Mouse (Mus musculus) liver, embryonic 12.5 days (tissue): ENCODE measurements around the gene Nrros. TPM values are rescaled to one million over a fixed set of nuclear protein-coding genes. Genes with fewer than 3 reads are reported as not detected.
A peak's percentile ranks its signal among the peaks of the same experiment; 100 is the strongest.

ENCODE experiments used
- ATAC-seq: fragments of 200-750 bp; cut with Nextera tagmentation; 2 replicates; pipeline ENCODE4 v1.8.0; 2017; ENCODE audit warnings: moderate number of reproducible peaks, mild to moderate bottlenecking, moderate library complexity
- H3K27ac ChIP-seq: fragments of 300-500 bp; sonication (generic); 2 replicates; pipeline ENCODE4 v1.5.1; 2016; ENCODE audit warnings: mild to moderate bottlenecking
- H3K27me3 ChIP-seq: fragments of 300-500 bp; sonication (generic); replicated peaks from 2 replicates; pipeline ENCODE4 v1.6.1; 2016; ENCODE audit warnings: mild to moderate bottlenecking, moderate library complexity
- H3K36me3 ChIP-seq: fragments of 300-500 bp; sonication (generic); 2 replicates; pipeline ENCODE4 v1.6.1; 2016; ENCODE audit warnings: mild to moderate bottlenecking, moderate library complexity
- H3K4me1 ChIP-seq: fragments of 300-500 bp; sonication (generic); 2 replicates; pipeline ENCODE4 v1.6.1; 2016
- H3K4me2 ChIP-seq: fragments of 300-500 bp; sonication (generic); 2 replicates; pipeline ENCODE4 v1.6.1; 2016; ENCODE audit warnings: mild to moderate bottlenecking, moderate library complexity
- H3K4me3 ChIP-seq: fragments of 300-500 bp; sonication (generic); 2 replicates; pipeline ENCODE4 v1.5.1; 2016; ENCODE audit warnings: mild to moderate bottlenecking, moderate library complexity
- H3K9ac ChIP-seq: fragments of 300-500 bp; sonication (generic); 2 replicates; pipeline ENCODE4 v1.6.1; 2016; ENCODE audit warnings: mild to moderate bottlenecking, moderate library complexity
- H3K9me3 ChIP-seq: fragments of 300-500 bp; sonication (generic); replicated peaks from 2 replicates; pipeline ENCODE4 v1.6.1; 2016; ENCODE audit warnings: mild to moderate bottlenecking, moderate library complexity
- WGBS: fragments of 180-500 bp; shearing (Covaris S2); methylation state at CpG from one replicate; pipeline ENCODE4 v1.1.7; 2016; ENCODE audit not compliant: insufficient replicate concordance; 5-methylcytosine and 5-hydroxymethylcytosine counted together
- polyA plus RNA-seq: library from polyadenylated mRNA; unstranded; fragments of >200 nt; fragmentation: Nextera tagmentation; extraction: Ambion mirVana; gene quantifications from 2 replicates; pipeline ENCODE4 v1.2.1, GENCODE M21; 2016

The Nrros gene
- polyA plus RNA-seq, 1 experiment from 2014 or later: 29.9 TPM

DNA sequence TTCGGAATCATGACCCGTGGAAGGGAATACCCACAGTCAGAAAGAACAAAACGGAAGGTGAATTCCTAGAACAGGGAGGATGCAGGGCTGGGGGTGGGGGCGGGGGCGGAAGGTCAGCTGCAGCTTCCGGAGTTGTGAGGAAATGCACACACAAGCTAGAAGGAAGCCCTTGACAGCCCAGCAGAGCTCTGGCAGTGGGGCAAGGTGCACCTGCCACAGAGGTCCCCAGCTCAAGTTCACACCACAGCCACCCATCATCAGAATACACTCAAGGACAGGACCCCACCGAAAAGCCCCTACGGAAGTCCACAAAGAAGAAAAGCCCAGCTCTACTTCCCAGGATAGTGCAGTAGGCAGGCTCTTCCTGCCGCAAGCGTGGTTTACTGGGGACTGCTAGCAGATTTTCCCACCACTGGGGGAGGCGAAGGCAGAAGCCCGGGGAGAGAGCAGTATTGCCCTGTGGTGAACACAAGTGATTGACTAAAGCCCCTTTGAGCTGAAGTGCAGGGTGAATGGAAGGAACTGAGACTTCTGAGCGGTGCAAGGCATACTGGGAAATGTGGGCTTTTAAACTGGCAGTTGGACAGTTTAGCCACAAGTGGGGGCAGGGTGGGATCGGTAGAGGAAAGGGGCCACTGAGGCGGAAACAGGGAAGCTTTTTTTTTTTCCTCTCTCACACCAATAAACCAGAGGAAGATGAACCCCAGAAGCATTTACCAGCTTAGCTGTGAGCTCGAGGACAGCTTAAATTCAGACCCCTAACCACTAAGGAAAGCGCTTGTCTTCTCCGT is 11.7 kb upstream of the Nrros start:
- ATAC-seq: peak; percentile 69
- peak overlapping the region; percentile 36 for H3K9ac ChIP-seq
- H3K4me2 ChIP-seq: peak overlapping the region; percentile 73
- H3K27ac ChIP-seq: peak overlapping the region; percentile 83
- WGBS: 14% methylated on average over 18 of the region's 18 CpGs
- no peaks in the 10 kb centered on the region for H3K36me3 ChIP-seq
- peak overlapping the region; percentile 50 for H3K4me3 ChIP-seq
- H3K4me1 ChIP-seq: peaks cover 25% of the 10 kb centered on the region
- no peaks in the 10 kb centered on the region for H3K9me3 ChIP-seq
- no peaks in the 10 kb centered on the region for H3K27me3 ChIP-seq

- Histone ChIP-seq H3K27me3 (no peaks in the 10 kb centered on the region), H3K9me3 (no peaks in the 10 kb centered on the region), H3K27ac (no peak overlapping the region), H3K9ac (no peak overlapping the region), H3K4me1 (peaks cover 25% of the 10 kb centered on the region), H3K36me3 (no peaks in the 10 kb centered on the region), H3K4me3 (no peak overlapping the region), H3K4me2 (no peak overlapping the region)
- 74% methylated on average over 4 of the region's 4 CpGs for WGBS
- no peak for ATAC-seq
Measured at GRCm38 (mm10) chr16:32175029-32175428, 9.6 kb upstream of the Nrros start.

GRCm38 (mm10) chr16:32174340-32175005 is 9.1 kb upstream of the Nrros start:
- no peaks in the 10 kb centered on the region for H3K27me3 ChIP-seq
- H3K4me1 ChIP-seq: peaks cover 24% of the 10 kb centered on the region
- no peak overlapping the region for H3K4me2 ChIP-seq
- no peak overlapping the region for H3K9ac ChIP-seq
- H3K9me3 ChIP-seq: no peaks in the 10 kb centered on the region
- ATAC-seq: no peak
- 82% methylated on average over 8 of the region's 8 CpGs for WGBS
- no peaks in the 10 kb centered on the region for H3K36me3 ChIP-seq
- no peak overlapping the region for H3K27ac ChIP-seq
- H3K4me3 ChIP-seq: no peak overlapping the region

GRCm38 (mm10) chr16:32173401-32173800 is 8.0 kb upstream of the Nrros start:
- no peaks in the 10 kb centered on the region for H3K9me3 ChIP-seq
- 61% methylated on average over 11 of the region's 11 CpGs for WGBS
- no peak overlapping the region for H3K9ac ChIP-seq
- peaks cover 21% of the 10 kb centered on the region for H3K4me1 ChIP-seq
- no peaks in the 10 kb centered on the region for H3K36me3 ChIP-seq
- H3K4me2 ChIP-seq: no peak overlapping the region
- H3K4me3 ChIP-seq: no peak overlapping the region
- no peaks in the 10 kb centered on the region for H3K27me3 ChIP-seq
- H3K27ac ChIP-seq: no peak overlapping the region
- ATAC-seq: no peak

- H3K27ac ChIP-seq: no peak overlapping the region
- 64% methylated on average over 5 of the region's 5 CpGs for WGBS
Measured at GRCm38 (mm10) chr16:32171031-32171731, 5.8 kb upstream of the Nrros start.

GRCm38 (mm10) chr16:32167819-32168545 is 2.6 kb upstream of the Nrros start:
- no peak for ATAC-seq
- 78% methylated on average over 4 of the region's 4 CpGs for WGBS
- H3K9me3 ChIP-seq: no peaks in the 10 kb centered on the region
- no peak overlapping the region for H3K9ac ChIP-seq
- H3K27me3 ChIP-seq: no peaks in the 10 kb centered on the region
- H3K4me2 ChIP-seq: no peak overlapping the region
- no peak overlapping the region for H3K4me3 ChIP-seq
- H3K36me3 ChIP-seq: no peaks in the 10 kb centered on the region
- peaks cover 37% of the 10 kb centered on the region for H3K4me1 ChIP-seq
- no peak overlapping the region for H3K27ac ChIP-seq

More at GRCm38 (mm10) chr16:32171031-32171731, 5.8 kb upstream of the Nrros start:
- H3K9me3 ChIP-seq: no peaks in the 10 kb centered on the region
- peaks cover 5% of the 10 kb centered on the region for H3K4me1 ChIP-seq
- H3K4me2 ChIP-seq: no peak overlapping the region
- H3K27me3 ChIP-seq: no peaks in the 10 kb centered on the region
- no peak overlapping the region for H3K4me3 ChIP-seq
- ATAC-seq: no peak
- no peak overlapping the region for H3K9ac ChIP-seq
- H3K36me3 ChIP-seq: no peaks in the 10 kb centered on the region

GRCm38 (mm10) chr16:32164396-32165027 is 882 bp downstream of the Nrros start:
- Histone ChIP-seq H3K27ac (peak overlapping the region; percentile 62), H3K4me2 (peak overlapping the region; percentile 82), H3K9me3 (no peaks in the 10 kb centered on the region), H3K27me3 (no peaks in the 10 kb centered on the region), H3K4me3 (peak overlapping the region; percentile 59), H3K9ac (peak overlapping the region; percentile 72), H3K36me3 (peaks cover 17% of the 10 kb centered on the region), H3K4me1 (peaks cover 44% of the 10 kb centered on the region)
- WGBS: 17% methylated on average over 19 of the region's 19 CpGs
- ATAC-seq: peak; percentile 43

DNA sequence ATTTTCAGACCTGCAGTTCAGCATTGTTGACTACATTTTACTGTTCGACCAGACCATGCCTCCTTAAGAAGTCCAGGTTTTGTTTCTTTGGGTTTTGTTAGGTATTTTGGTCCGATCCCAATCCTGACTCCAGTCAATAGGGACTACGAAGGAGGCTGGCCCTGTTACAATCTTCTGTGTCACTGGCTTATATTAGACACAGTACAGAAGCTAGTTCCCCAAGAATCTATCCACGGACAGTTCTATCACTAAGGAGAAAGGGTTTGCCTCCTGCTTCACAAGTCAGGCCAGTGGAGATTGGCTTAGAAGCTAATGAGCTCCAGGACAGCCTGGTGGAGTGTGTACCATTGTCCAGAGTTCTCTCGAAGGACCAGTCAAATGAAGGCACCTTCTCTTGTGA is 1.5 kb downstream of the Nrros start:
- Histone ChIP-seq H3K36me3 (peaks cover 17% of the 10 kb centered on the region), H3K4me2 (peak overlapping the region; percentile 82), H3K9me3 (no peaks in the 10 kb centered on the region), H3K27me3 (no peaks in the 10 kb centered on the region), H3K4me1 (peaks cover 44% of the 10 kb centered on the region), H3K9ac (peak overlapping the region; percentile 72), H3K4me3 (peak overlapping the region; percentile 59), H3K27ac (peak overlapping the region; percentile 62)
- 30% methylated on average over 5 of the region's 5 CpGs for WGBS
- no peak for ATAC-seq

DNA sequence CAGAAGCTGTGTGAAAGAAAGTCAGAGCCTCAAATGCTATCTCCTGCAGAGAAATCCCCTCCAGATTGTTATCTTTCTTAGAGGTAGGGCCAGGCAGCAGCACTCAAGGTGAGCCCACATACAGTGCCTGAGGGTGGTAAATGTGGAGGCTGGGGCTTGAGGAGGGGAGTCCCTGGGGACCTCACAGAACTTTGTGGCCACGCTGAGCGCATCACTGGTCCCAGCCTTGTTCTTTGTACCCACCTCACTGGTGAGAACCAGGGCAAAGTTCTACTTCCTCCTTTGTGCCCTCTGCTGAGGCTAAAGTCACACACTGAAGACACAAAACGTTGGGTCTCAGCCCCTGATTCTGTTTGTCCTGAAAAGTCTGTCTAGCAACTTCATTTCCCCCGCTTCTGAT is 2.0 kb downstream of the Nrros start:
- Histone ChIP-seq H3K36me3 (peaks cover 17% of the 10 kb centered on the region), H3K4me3 (peak overlapping the region; percentile 59), H3K27ac (peak overlapping the region; percentile 62; the same call in 1 of the 2 replicates), H3K27me3 (no peaks in the 10 kb centered on the region), H3K9ac (peak overlapping the region; percentile 72), H3K9me3 (no peaks in the 10 kb centered on the region), H3K4me2 (peak overlapping the region; percentile 82), H3K4me1 (peaks cover 44% of the 10 kb centered on the region)
- no peak for ATAC-seq
- WGBS: 22% methylated on average over 4 of the region's 4 CpGs

DNA sequence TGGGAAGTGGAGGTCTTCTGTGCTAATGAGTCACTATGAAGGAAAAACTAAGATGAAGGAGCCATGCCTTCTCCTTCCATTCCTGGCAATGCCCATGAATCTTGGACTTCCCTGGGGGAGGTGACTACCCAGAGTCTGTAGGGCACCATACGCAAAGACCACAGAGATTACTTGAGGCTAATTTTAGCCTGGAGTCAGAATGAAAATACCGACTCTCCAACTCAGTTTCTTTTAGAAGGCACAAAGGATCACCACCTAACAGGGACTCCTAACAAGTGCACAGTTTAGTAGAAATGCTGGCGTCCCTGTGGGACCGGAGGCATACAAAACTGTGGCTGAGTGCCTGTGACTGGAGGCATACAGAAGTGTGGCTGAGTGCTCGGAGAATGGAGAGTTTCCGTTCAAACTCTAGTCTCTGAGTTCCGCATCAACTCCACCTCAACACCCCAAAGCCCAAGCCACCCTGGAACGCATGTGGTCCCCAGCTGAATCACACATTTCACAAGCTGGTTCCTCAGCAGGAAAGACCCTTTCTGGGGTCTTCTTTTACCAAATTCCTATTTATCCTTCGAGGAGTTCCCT is 4.6 kb downstream of the Nrros start:
- H3K27ac ChIP-seq: no peak overlapping the region
- 72% methylated on average over 9 of the region's 9 CpGs for WGBS
- no peak for ATAC-seq
- no peak overlapping the region for H3K9ac ChIP-seq
- peaks cover 36% of the 10 kb centered on the region for H3K4me1 ChIP-seq
- no peak overlapping the region for H3K4me3 ChIP-seq
- no peaks in the 10 kb centered on the region for H3K9me3 ChIP-seq
- no peaks in the 10 kb centered on the region for H3K27me3 ChIP-seq
- 0 out of 2 replicates have a peak overlapping the region, but pooled peaks have one; percentile 5 for H3K4me2 ChIP-seq
- peaks cover 28% of the 10 kb centered on the region for H3K36me3 ChIP-seq

GRCm38 (mm10) chr16:32158966-32159365 is 6.4 kb downstream of the Nrros start:
- Histone ChIP-seq H3K4me1 (peaks cover 17% of the 10 kb centered on the region), H3K36me3 (peaks cover 47% of the 10 kb centered on the region), H3K4me3 (no peak overlapping the region), H3K27ac (no peak overlapping the region), H3K9me3 (no peaks in the 10 kb centered on the region), H3K4me2 (no peak overlapping the region), H3K27me3 (no peaks in the 10 kb centered on the region), H3K9ac (no peak overlapping the region)
- ATAC-seq: no peak
- 81% methylated on average over 3 of the region's 3 CpGs for WGBS
